Mouse (Mus musculus) erythroblast, embryonic 14.5 days (primary cell): ENCODE results near the gene Sdc1.

Source experiments
- GATA1 ChIP-seq: IDR thresholded peaks from 2 replicates; pipeline ENCODE4 v1.6.1; 2012; ENCODE audit warnings: low read length, inconsistent platforms, mixed read lengths
- TAL1 ChIP-seq: IDR thresholded peaks from 3 replicates; pipeline ENCODE4 v1.6.1; 2012; ENCODE audit warnings: low read length, inconsistent platforms, mixed read lengths

- TF ChIP-seq GATA1 (no peak), TAL1 (no peak)
Observed at GRCm38 (mm10) chr12:8829032-8829660, 58.0 kb downstream of the Sdc1 start.
